Mouse (Mus musculus): Measurements from ENCODE around the gene Susd2.

DNA sequence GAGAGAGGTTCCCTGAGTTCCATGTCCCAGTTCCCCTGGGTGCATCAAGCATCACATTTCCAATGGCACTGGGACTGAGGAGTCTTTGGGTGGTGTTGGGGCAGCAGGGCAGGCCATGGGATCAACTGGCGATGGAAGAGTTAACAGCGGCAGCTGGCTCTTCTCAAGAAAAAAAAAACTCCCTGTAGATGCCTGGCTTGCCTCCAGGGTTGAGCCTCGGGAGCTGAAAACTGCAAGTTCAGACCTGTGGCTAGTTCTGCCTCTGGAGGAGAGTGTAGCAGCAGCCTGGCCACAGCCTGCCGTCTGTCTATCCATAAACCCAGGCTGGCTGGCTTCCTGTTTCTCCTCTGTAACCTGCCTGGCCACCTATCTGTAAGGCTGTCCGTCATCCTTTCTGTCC lies 54.7 kb downstream of the Susd2 start, which contains the start of gene Ggt5:
- TF ChIP-seq CTCF (conservative IDR thresholded peaks at IDR 0.05; ENCODE audit: low read length) (no peak), NANOG (IDR thresholded peaks at IDR 0.05; ENCODE audit: borderline replicate concordance, low read length) (no peak)

Data from E14TG2a.4 (cell line).